ENCODE assay signal across 8 mouse cellular contexts in the genomic region with DNA sequence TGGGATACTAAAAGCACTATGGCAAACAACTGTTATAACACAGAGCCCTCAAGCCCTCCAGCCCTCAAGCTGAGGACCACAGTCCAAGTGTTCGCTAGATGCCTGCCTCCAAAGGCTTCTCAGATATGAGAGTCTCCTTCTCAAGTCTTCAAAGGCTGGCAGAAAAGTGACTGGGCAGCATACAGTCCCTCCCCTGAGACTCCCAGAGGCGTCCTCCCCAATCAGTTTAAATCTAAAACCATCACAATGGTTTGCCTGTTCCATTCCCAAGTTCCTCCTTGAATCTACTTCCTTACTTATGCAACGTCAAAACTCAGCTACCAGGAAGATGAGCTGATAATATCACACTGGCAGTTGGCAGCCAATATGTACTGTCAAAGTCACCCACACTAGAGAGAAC. TPM values are rescaled to one million over a fixed set of nuclear protein-coding genes. Genes with fewer than 3 reads are reported as not detected.
DNase-seq lines count a peak whose midpoint lies in the region; ATAC-seq and TF ChIP-seq lines count a peak whose summit lies in the region.

A gene (plus strand): TSS at position 301 of the 400 bp plus-strand sequence.

- 83% methylated on average over 3 of the region's 3 CpGs for WGBS in limb, embryonic 10.5 days
- WGBS in neural tube, embryonic 14.5 days, result 87% methylated on average over 3 of the region's 3 CpGs

- no peak within 1 kb of the TSS for H3K27ac ChIP-seq in testis, adult 2 months (ENCODE audit: control insufficient read depth, insufficient read depth, low read depth, low read length)
- no peak within 1 kb of the TSS for H3K27ac ChIP-seq in limb, embryonic 10.5 days
- H3K27ac ChIP-seq in neural tube, embryonic 14.5 days (ENCODE audit: low read depth, low read length), result no peak within 1 kb of the TSS

- no peak for ATAC-seq in erythroblast, adult 5-6 weeks (replicated peaks; ENCODE audit: low FRiP score, poor library complexity, severe bottlenecking)
- ATAC-seq in neural tube, embryonic 14.5 days (ENCODE audit: low read depth), result no peak

- H3K4me3 ChIP-seq in testis, adult 2 months (ENCODE audit: control insufficient read depth, low read depth, low read length), result no peak within 1 kb of the TSS
- no peak within 1 kb of the TSS for H3K4me3 ChIP-seq in limb, embryonic 10.5 days
- no peak within 1 kb of the TSS for H3K4me3 ChIP-seq in neural tube, embryonic 14.5 days (ENCODE audit: low read depth, low read length)

- H3K9me3 ChIP-seq in limb, embryonic 10.5 days (replicated peaks), result no peaks in the 10 kb centered on the region
- no peaks in the 10 kb centered on the region for H3K9me3 ChIP-seq in neural tube, embryonic 14.5 days (ENCODE audit: control insufficient read depth, low read length)

- DNase-seq in testis, postnatal 14 days (ENCODE audit: low spot score), result no peak
- no peak for DNase-seq in heart, postnatal 10 days
- no peak for DNase-seq in limb, embryonic 10.5 days (ENCODE audit: low spot score)
- no peak for DNase-seq in urinary bladder, adult 18-20 months (ENCODE audit: low spot score in 2 of 2)
- DNase-seq in urinary bladder, postnatal 14 days (ENCODE audit: low spot score), result no peak

- H3K27me3 ChIP-seq in testis, adult 2 months (ENCODE audit: control insufficient read depth, insufficient read depth, low read length), result no peaks in the 10 kb centered on the region
- H3K27me3 ChIP-seq in limb, embryonic 10.5 days (ENCODE audit: low read depth, poor library complexity, severe bottlenecking), result no peaks in the 10 kb centered on the region
- H3K27me3 ChIP-seq in neural tube, embryonic 14.5 days (ENCODE audit: control insufficient read depth, insufficient read depth, low read length), result no peaks in the 10 kb centered on the region

- TF ChIP-seq CTCF in testis, adult 2 months (IDR thresholded peaks at IDR 0.05; ENCODE audit: control insufficient read depth, insufficient read depth, insufficient replicate concordance, low read depth, low read length), result no peak

- H3K4me1 ChIP-seq in testis, adult 2 months (ENCODE audit: control insufficient read depth, insufficient read depth, low read length), result peaks cover 4% of the 10 kb centered on the region; the same call in 1 of the 2 replicates
- no peaks in the 10 kb centered on the region for H3K4me1 ChIP-seq in limb, embryonic 10.5 days
- H3K4me1 ChIP-seq in neural tube, embryonic 14.5 days (ENCODE audit: control insufficient read depth, insufficient read depth, low read length), result no peaks in the 10 kb centered on the region

- H3K4me2 ChIP-seq in neural tube, embryonic 14.5 days (ENCODE audit: low read depth, low read length), result no peak within 1 kb of the TSS

- no peaks in the 10 kb centered on the region for H3K36me3 ChIP-seq in testis, adult 2 months (ENCODE audit: control insufficient read depth, insufficient read depth, low read length)
- H3K36me3 ChIP-seq in limb, embryonic 10.5 days, result no peaks in the 10 kb centered on the region
- H3K36me3 ChIP-seq in neural tube, embryonic 14.5 days (ENCODE audit: control insufficient read depth, insufficient read depth, low read length), result no peaks in the 10 kb centered on the region

- no peak within 1 kb of the TSS for H3K9ac ChIP-seq in neural tube, embryonic 14.5 days (replicated peaks; ENCODE audit: low read depth, low read length)

- TF ChIP-seq POLR2A in testis, adult 2 months (IDR thresholded peaks at IDR 0.05; ENCODE audit: control insufficient read depth, low read depth, low read length), result no peak

- intact Hi-C loops in heart, postnatal 10 days (cut with DNase I), result no loop called here

RNA-seq across cellular contexts. Expression of the gene that starts here (rescaled TPM):
- polyA plus RNA-seq in testis, adult 2 months (2012; rRNA removed), result 82.5 and 83.4 TPM in 2 replicates
- 14.2 and 28.4 TPM in 2 replicates for total RNA-seq in erythroblast, adult 5-6 weeks (2015; ENCODE audit: low replicate concordance)
- 18.6 and 19.5 TPM in 2 replicates for total RNA-seq in erythroblast, adult 5-6 weeks (2017; ENCODE audit: low replicate concordance)
- total RNA-seq in heart, postnatal 10 days (2021), result 10 to 100 TPM; 21.5 to 28.7 TPM
- polyA plus RNA-seq in limb, embryonic 10.5 days (2016; fragmentation: Nextera tagmentation; extraction: Ambion mirVana), result 115 and 120 TPM in 2 replicates
- 61.0 and 77.4 TPM in 2 replicates for polyA plus RNA-seq in neural tube, embryonic 14.5 days (2014; fragmentation: Nextera tagmentation; extraction: Ambion mirVana)
